Mouse (Mus musculus) myocyte (in vitro differentiated cells): Measurements from ENCODE around the gene Spdl1. TPM values are rescaled to one million over a fixed set of nuclear protein-coding genes. Genes with fewer than 3 reads are reported as not detected.

Experiments
- H3K27me3 ChIP-seq: one replicate; pipeline ENCODE4 v1.6.1; 2011; ENCODE audit not compliant: control insufficient read depth, insufficient read depth, insufficient read length
- H3K36me3 ChIP-seq: one replicate; pipeline ENCODE4 v1.6.1; 2011; ENCODE audit not compliant: control insufficient read depth, insufficient read depth
- H3K4me2 ChIP-seq: one replicate; pipeline ENCODE4 v1.6.1; 2011; ENCODE audit warnings: low read depth, control low read depth
- H3K4me3 ChIP-seq: one replicate; pipeline ENCODE4 v1.5.1; 2011; ENCODE audit warnings: mild to moderate bottlenecking, control low read depth, moderate library complexity
- H3K79me2 ChIP-seq: one replicate; pipeline ENCODE4 v1.6.1; 2011; ENCODE audit not compliant: control insufficient read depth, insufficient read depth
- H3ac ChIP-seq: one replicate; pipeline ENCODE4 v1.6.1; 2011; ENCODE audit not compliant: control insufficient read depth, insufficient read length
- CEBPB ChIP-seq: IDR thresholded peaks from 2 replicates; pipeline ENCODE4 v1.6.1; 2011; ENCODE audit warnings: mild to moderate bottlenecking, moderate library complexity; ENCODE audit not compliant: poor library complexity, insufficient read depth, severe bottlenecking
- E2F4 ChIP-seq: IDR thresholded peaks from one replicate; pipeline ENCODE4 v1.6.1; 2011; ENCODE audit warnings: mild to moderate bottlenecking, control low read depth, moderate library complexity; ENCODE audit not compliant: insufficient read depth
- MAX ChIP-seq: IDR thresholded peaks from one replicate; pipeline ENCODE4 v1.6.1; 2011; ENCODE audit warnings: low read depth, mild to moderate bottlenecking, control low read depth
- MYOD1 ChIP-seq, 3 experiments: IDR thresholded peaks; one replicate each; pipeline ENCODE4 v1.6.1; 2011; ENCODE audit warnings: control low read depth in 2 of 3, low read depth in 2 of 3, mild to moderate bottlenecking in 2 of 3, moderate library complexity in 1 of 3; ENCODE audit not compliant: insufficient read length in 2 of 3, control insufficient read depth in 1 of 3
- MYOG ChIP-seq, 3 experiments: IDR thresholded peaks; one replicate each; pipeline ENCODE4 v1.6.1; 2011; ENCODE audit warnings: control low read depth in 2 of 3, low read depth in 2 of 3, mild to moderate bottlenecking in 2 of 3; ENCODE audit not compliant: insufficient read length in 2 of 3, control insufficient read depth in 1 of 3, insufficient read depth in 1 of 3
- POLR2A ChIP-seq: IDR thresholded peaks from one replicate; pipeline ENCODE4 v1.6.1; 2011; ENCODE audit warnings: low read depth, mild to moderate bottlenecking, control low read depth, moderate library complexity; ENCODE audit not compliant: insufficient read length
- POLR2AphosphoS2 ChIP-seq: IDR thresholded peaks from one replicate; pipeline ENCODE4 v1.6.1; 2011; ENCODE audit warnings: low read depth, control low read depth; ENCODE audit not compliant: insufficient read length
- REST ChIP-seq: IDR thresholded peaks from one replicate; pipeline ENCODE4 v1.6.1; 2011; ENCODE audit warnings: mild to moderate bottlenecking, control low read depth, moderate library complexity; ENCODE audit not compliant: insufficient read depth, insufficient read length
- SRF ChIP-seq: IDR thresholded peaks from one replicate; pipeline ENCODE4 v1.6.1; 2011; ENCODE audit warnings: low read depth; ENCODE audit not compliant: control insufficient read depth, insufficient read length
- TCF12 ChIP-seq: IDR thresholded peaks from one replicate; pipeline ENCODE4 v1.6.1; 2011; ENCODE audit warnings: mild to moderate bottlenecking, control low read depth; ENCODE audit not compliant: poor library complexity, insufficient read depth, severe bottlenecking
- TCF3 ChIP-seq: IDR thresholded peaks from one replicate; pipeline ENCODE4 v1.6.1; 2011; ENCODE audit warnings: low read depth, control low read depth; ENCODE audit not compliant: insufficient read length
- USF1 ChIP-seq: IDR thresholded peaks from one replicate; pipeline ENCODE4 v1.6.1; 2011; ENCODE audit warnings: low read depth, mild to moderate bottlenecking, control low read depth, moderate library complexity
- polyA plus RNA-seq: library from polyadenylated mRNA; unstranded; fragments of >200 nt; fragmentation: generic; extraction: Trizol; gene quantifications from one replicate; pipeline ENCODE4 v1.2.1, GENCODE M21; 2012; ENCODE audit warnings: missing spikeins

The Spdl1 gene
- polyA plus RNA-seq, 1 experiment: 3.4 TPM

DNA sequence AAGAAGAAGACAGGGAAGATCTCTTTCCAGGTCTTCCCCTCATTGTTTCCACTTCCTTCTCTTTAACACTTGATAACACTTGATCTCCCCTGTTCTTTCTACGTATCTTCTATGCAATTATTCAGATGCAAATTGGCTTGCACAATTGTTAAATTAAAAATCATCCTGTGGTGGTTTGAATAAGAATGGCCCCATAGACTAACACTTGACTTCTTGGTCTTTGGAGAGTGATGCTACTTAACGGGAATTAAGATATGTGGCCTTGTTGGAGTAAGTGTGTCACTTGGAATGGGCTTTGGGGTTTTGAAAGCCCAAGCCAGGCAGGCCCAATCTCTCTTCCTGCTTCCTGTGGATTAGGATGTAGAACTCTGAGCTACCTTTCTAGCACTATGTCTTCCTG lies 39.0 kb upstream of the Spdl1 start:
- no peak overlapping the region for H3K4me2 ChIP-seq

DNA sequence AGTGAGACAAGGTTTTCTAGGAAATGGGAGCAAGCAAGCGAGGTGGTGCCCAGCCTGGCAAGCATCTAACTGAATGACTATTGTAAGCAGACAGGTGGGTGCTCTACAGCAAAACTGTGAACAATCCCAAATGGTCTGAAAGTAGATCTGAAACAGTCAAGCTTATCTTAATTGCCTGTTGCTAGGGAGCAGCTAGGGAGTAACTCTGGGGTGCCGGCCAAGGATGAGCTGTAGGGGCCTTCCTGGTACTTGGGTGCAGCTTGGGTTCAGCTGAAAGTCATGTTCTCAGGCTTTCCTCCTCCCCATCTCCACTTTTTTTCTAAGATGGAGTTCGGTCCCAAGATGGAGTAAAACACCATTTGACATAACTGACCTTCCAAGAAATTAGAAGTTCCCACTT lies 38.5 kb upstream of the Spdl1 start:
- Histone ChIP-seq H3K27me3 (no peaks in the 10 kb centered on the region), H3K4me2 (no peak overlapping the region), H3K4me3 (no peak overlapping the region), H3K79me2 (no peaks in the 10 kb centered on the region), H3ac (no peak overlapping the region), H3K36me3 (no peaks in the 10 kb centered on the region)
- TF ChIP-seq TCF3 (no peak), REST (no peak), TCF12 (no peak), MYOG (IDR thresholded peaks at IDR 0.05; ENCODE audit: control insufficient read depth in 1 of 3, insufficient read depth in 1 of 3, insufficient read length in 2 of 3, low read depth in 2 of 3) (no peak), SRF (no peak)

More for the DNA sequence above, 39.0 kb upstream of the Spdl1 start:
- H3K4me3 ChIP-seq: no peak overlapping the region
- H3K79me2 ChIP-seq: no peaks in the 10 kb centered on the region
- no peak for TF ChIP-seq CEBPB
- no peak for TF ChIP-seq MYOD1 (IDR thresholded peaks at IDR 0.05; ENCODE audit: control insufficient read depth in 1 of 3, insufficient read length in 2 of 3, low read depth in 2 of 3)
- no peak for TF ChIP-seq TCF3
- TF ChIP-seq E2F4: no peak
- TF ChIP-seq SRF: no peak
- no peak for TF ChIP-seq POLR2AphosphoS2
- TF ChIP-seq MAX: no peak
- no peak for TF ChIP-seq REST
- TF ChIP-seq USF1: no peak
- no peak for TF ChIP-seq TCF12
- TF ChIP-seq MYOG (IDR thresholded peaks at IDR 0.05; ENCODE audit: control insufficient read depth in 1 of 3, insufficient read depth in 1 of 3, insufficient read length in 2 of 3, low read depth in 2 of 3): no peak
- TF ChIP-seq POLR2A: no peak
- H3K36me3 ChIP-seq: no peaks in the 10 kb centered on the region
- H3ac ChIP-seq: no peak overlapping the region
- no peaks in the 10 kb centered on the region for H3K27me3 ChIP-seq

DNA sequence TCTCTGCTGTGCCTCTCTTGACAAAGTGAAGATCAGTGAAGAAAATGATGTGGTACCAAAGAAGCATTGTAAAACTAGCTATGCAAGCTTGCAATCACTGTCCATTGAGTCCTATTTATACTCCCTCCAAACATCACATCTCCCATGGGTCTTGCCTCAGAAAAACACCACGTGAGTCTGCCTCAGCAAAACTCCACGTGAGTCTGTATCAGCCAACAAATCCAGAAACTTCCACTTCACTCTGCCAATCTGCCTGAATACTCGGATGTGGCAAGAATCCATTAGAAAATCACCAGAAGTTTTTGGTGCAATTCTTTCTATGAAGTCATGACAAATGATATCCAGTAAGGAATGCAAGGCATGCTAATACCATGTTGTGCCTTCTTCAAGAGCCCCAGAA lies 38.0 kb upstream of the Spdl1 start:
- no peak for TF ChIP-seq MYOG (IDR thresholded peaks at IDR 0.05; ENCODE audit: control insufficient read depth in 1 of 3, insufficient read depth in 1 of 3, insufficient read length in 2 of 3, low read depth in 2 of 3)
- no peak for TF ChIP-seq USF1
- TF ChIP-seq CEBPB: no peak
- TF ChIP-seq E2F4: no peak
- TF ChIP-seq TCF3: no peak
- TF ChIP-seq MYOD1 (IDR thresholded peaks at IDR 0.05; ENCODE audit: control insufficient read depth in 1 of 3, insufficient read length in 2 of 3, low read depth in 2 of 3): no peak
- TF ChIP-seq REST: no peak
- TF ChIP-seq SRF: no peak
- no peak for TF ChIP-seq POLR2A
- TF ChIP-seq POLR2AphosphoS2: no peak
- no peak for TF ChIP-seq MAX
- TF ChIP-seq TCF12: no peak
- H3K79me2 ChIP-seq: no peaks in the 10 kb centered on the region
- no peak overlapping the region for H3K4me2 ChIP-seq
- H3K36me3 ChIP-seq: no peaks in the 10 kb centered on the region
- no peak overlapping the region for H3ac ChIP-seq
- H3K4me3 ChIP-seq: no peak overlapping the region
- no peaks in the 10 kb centered on the region for H3K27me3 ChIP-seq

DNA sequence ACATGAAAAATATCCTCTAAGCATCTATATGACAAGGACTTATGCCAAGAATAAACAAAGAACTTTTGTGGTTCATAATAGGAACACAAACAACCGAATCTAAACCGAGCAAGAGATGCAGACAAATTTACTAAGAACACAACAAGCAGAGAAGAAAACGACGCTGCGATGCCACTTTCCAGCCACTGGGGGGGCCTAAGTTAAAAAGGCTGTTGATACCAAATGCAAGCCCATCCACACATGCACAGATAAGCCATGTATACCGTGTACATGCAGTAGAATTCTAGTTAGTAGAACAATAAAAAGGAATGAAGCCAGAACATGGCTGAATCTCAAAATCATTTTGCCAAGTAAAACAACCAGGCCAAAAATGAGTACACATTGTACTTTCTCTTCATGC lies 35.2 kb upstream of the Spdl1 start:
- Histone ChIP-seq H3K27me3 (no peaks in the 10 kb centered on the region), H3K36me3 (no peaks in the 10 kb centered on the region), H3K4me2 (no peak overlapping the region), H3ac (no peak overlapping the region), H3K79me2 (no peaks in the 10 kb centered on the region), H3K4me3 (no peak overlapping the region)
- no peak for TF ChIP-seq MYOD1 (IDR thresholded peaks at IDR 0.05; ENCODE audit: control insufficient read depth in 1 of 3, insufficient read length in 2 of 3, low read depth in 2 of 3)
- TF ChIP-seq MYOG (IDR thresholded peaks at IDR 0.05; ENCODE audit: control insufficient read depth in 1 of 3, insufficient read depth in 1 of 3, insufficient read length in 2 of 3, low read depth in 2 of 3): no peak
- no peak for TF ChIP-seq POLR2AphosphoS2
- TF ChIP-seq E2F4: no peak
- TF ChIP-seq TCF12: no peak

DNA sequence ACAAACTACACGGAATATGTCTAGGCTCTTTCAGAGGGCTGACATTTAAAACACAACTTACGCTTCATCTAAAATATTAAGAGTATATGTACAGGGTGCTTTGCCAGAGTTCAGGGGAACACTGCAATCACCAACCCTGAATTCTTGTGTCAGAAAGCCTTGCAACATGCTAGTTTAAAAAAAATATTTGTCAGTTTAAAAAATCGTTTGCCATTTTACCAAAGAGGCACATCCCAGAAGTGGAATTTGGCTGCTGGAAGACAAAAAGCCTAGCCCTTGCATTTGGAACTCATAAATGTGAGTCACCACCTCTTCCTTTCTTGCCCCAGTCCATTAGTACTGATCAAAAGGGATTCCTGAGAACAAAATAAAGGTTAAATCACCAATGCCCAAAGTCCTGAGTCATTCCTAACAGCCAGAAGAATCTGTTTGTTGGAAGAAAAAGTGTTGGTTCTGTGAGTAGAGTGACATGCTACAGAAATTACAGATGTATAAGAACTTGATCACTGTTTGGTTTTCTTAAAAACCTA lies 32.4 kb upstream of the Spdl1 start:
- TF ChIP-seq POLR2AphosphoS2 (no peak), TCF12 (no peak), MYOG (IDR thresholded peaks at IDR 0.05; ENCODE audit: control insufficient read depth in 1 of 3, insufficient read depth in 1 of 3, insufficient read length in 2 of 3, low read depth in 2 of 3) (no peak), CEBPB (no peak), SRF (no peak), TCF3 (no peak), POLR2A (no peak), MAX (no peak), USF1 (no peak), REST (no peak), MYOD1 (IDR thresholded peaks at IDR 0.05; ENCODE audit: control insufficient read depth in 1 of 3, insufficient read length in 2 of 3, low read depth in 2 of 3) (no peak), E2F4 (no peak)
- H3K27me3 ChIP-seq: no peaks in the 10 kb centered on the region
- no peak overlapping the region for H3K4me3 ChIP-seq
- no peak overlapping the region for H3ac ChIP-seq
- H3K4me2 ChIP-seq: no peak overlapping the region
- no peaks in the 10 kb centered on the region for H3K79me2 ChIP-seq
- no peaks in the 10 kb centered on the region for H3K36me3 ChIP-seq
